Mouse (Mus musculus): ENCODE measurements at regions not wholly inside any gene's neighbourhood (a gene's known extent, or its start where the extent isn't known, plus 50 kb on each side); places are given as distances from the start of the nearest gene placed in this dataset.
"Not testable (repeated sequence)": the region's sequence is repeated elsewhere in the genome, so short reads cannot be mapped to it uniquely, and the experiment has no call there.

DNA sequence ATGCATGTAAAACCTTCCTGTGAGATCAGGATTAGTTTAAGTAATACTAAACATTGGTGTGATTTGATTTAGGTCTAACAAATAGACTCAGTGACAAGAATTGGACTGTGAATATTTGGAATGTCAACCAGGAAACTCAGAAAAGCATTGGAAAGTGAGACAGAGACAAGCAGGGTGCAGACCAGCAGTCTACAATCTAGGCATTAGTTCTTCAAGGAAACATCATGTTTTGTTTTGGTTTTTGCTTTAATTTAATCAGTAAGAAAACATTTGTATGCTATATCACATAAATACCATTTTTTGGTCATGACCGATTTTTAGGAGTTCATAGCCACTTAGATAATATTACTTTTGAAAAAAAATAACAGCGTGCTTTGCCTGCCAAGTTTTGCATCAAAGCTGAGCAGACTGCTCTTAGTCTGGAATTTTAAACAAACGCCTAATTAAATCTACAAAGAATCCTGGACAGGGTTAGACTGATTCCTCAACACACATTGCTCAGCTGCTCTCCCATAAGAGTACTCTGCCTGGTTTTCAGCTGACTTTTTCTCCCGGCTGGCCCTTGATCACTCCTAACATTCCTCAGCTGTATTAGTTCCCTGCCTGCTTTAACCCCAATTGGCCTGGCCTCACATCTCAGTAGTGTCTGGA, 396.5 kb upstream of the Kcnh7 start:
- no peak for DNase-seq (ENCODE audit: low spot score)
- intact Hi-C loops (cut with DNase I), result no loop called here

DNA sequence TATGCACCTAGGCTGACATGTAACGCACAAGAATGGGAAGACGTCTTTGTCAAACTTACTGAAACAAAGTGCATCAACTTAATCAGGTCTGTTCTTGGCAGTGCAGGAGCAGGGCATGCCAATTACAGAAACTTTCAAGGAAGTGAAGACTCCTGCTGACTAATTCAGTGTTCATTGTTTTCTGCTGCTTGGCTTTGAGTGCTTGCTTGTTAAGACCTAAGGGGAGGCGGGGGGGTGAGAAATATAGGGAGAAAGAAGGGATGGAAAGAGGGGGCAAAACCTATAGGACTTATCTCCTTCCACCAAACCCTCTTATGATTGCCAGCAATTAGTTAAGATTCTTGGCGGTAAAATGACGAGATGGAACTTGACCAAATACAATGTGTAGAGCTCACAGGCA, 391.1 kb upstream of the Kcnh7 start:
- no peak for DNase-seq (ENCODE audit: low spot score)
- intact Hi-C loops (cut with DNase I), result no loop called here

DNA sequence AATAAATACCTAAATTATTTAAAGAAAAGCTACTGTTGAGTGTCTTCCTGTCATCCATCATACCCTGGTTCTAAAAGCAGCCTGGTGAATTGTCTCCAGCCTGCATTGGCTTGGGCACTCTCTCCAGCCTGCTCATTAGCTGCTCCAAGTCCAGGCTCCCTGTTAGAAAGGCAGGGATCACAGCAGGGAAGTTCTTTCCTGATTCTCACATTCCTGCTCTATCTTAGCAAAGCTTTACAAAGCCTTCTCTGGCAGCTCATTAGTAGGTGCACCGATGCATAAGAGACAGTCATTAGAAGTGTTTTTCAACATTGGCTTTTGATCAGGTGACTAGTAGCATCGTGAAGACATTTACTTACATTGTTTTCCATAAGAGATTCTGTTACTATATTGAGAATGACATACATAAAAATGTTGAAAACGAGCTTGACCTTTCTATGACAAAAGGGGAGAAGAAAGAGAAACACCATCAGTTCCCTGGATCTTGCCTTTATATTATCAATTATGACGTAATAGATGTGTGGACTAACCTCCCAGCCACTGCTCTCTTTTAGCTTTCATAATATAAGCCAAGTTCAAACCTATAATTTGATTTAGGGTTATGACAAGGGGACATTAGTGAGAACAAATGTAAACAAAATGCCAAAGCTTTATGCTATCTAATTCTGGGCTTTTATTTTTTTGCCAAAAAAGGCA, 390.1 kb upstream of the Kcnh7 start:
- DNase-seq (ENCODE audit: low spot score), result no peak
- intact Hi-C loops (cut with DNase I), result no loop called here

DNA sequence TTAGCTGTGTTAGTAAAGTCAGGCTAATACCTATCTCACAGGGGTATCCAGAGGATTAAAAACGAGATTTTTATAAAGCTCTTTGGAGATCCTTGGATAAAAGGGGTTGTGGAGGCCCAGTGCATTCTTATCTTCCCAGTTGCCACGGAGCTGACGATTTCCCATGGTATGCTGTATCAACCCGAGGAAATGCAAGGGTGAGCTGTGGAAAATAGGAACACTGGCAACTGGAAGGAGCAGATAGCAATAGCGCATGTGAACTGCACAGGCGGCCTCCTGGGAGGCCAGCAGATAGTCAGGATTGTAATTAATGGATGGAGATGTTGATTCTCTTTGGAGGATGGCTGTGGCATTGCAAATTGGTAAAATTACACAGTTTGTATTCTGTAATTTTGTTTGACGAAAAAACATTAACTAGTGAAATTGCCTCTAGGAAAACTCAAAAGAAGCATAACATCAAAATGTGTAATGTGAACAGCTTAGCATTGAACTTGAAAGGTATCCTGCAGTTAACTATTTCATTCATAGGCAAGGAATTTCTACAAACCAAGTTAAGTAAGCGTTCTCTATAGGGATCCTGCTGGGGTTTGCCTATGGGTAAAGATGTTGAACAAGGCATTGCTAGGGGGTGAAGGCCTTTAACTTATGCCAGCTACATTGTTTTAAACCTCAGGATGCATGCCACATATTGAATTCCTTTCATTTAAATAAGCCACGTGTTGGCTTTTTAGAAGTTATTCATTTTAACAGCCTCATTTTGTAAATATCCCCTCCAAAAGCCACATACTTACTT, 389.1 kb upstream of the Kcnh7 start:
- no peak for DNase-seq (ENCODE audit: low spot score)
- intact Hi-C loops (cut with DNase I), result no loop called here

DNA sequence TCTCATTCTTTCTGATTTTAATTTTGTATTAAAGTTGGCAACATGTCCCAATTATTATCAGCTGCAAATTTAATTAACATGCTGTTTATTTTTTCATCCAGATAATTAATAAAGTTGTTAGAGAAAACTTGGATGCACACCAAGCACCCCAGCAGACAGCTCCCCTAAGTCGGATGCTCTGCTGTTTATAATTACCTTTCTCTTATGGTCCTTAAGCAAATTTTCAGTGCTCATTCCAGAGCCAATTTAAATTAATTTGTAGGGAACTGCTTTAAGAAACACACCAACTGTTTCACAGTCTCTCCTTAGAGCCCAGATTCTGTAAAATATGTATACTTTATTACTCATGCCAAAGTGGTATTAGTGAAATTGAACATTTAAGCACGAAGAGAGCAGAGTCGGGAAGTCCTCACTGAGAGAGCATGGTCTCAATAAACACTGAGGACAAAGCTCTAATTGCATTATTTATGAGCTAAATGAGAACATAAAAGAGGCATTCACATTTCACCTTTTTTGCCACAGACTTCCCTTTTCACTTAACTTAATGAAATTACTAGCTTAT, 372.9 kb upstream of the Kcnh7 start:
- intact Hi-C loops (cut with DNase I), result no loop called here
- DNase-seq (ENCODE audit: low spot score), result no peak

DNA sequence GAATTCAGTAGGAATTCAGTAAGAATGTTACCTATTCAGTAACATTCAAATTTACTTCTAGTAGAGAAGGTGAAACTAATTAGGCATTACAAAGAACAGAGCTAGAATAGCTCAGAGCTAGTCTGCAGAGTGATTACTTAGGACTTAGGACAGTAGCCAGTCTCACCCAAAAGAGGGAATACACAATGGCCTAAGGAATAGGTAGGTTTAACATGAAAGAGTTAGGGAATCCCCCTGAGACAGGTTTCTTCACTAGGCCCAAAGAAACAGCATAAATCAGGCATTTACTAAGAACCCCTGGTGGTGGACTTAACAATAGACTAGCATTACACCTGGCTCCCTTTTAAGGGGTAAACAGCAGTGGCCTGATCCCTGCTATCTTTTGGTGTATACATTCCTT, 357.7 kb upstream of the Kcnh7 start:
- intact Hi-C loops (cut with DNase I); DNase-seq (ENCODE audit: low spot score): not testable (repeated sequence)

DNA sequence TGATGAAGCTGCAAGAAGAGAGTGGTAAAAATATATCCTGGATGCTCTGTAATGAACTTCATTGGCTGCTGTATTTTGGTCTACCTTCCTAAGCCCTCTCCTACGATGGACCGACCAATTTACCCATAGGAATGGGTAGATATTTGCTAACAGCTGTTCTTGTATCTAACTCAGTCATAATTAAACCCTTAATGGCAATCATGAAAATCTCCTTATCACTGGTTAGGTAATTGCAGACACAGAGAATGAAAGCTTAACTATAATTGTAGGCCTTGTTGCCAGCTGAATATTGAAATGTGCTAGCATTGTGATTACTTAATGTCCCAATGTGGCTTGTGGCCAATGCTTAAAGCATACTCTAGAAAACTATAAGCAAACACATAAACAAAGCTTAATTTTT, 334.4 kb upstream of the Kcnh7 start:
- intact Hi-C loops (cut with DNase I), result loop anchor here (5.0 kb wide), 1 partner anchor 939 kb away; no protein-coding TSS in a partner anchor
- DNase-seq (ENCODE audit: low spot score), result no peak

DNA sequence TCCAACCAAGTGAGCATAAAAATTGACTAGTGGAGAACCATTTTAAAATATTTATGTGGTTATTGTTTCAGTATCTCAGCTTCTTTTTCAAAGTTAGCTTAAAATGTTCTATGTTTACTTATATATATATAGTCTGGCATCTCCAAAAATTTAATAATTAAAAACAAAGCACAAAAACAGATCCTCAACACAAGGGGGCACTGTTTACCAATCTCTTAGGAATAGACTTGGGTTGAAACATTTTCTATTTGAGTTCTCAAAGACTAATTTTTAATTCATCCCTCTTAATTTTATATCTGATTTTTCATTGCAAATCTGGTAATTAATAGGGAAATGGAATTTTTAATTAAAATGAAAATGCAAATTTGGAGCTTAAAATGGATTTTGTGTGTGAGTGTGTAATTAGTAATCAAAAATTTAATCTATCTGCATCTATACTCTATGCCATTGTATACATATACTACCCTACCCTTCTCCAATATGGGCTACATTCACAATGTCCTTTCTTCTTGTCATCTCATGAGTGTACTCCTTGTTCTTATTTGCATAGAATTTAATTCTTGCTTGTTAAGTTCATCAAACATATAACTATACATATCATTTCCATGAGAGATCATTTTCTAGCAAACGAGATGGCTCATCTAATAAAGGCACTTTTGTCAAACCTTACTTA, 329.6 kb upstream of the Kcnh7 start:
- intact Hi-C loops (cut with DNase I), result loop anchor here (2.0 kb wide), 1 partner anchor 1341 kb away; no protein-coding TSS in a partner anchor
- DNase-seq (ENCODE audit: low spot score), result no peak

DNA sequence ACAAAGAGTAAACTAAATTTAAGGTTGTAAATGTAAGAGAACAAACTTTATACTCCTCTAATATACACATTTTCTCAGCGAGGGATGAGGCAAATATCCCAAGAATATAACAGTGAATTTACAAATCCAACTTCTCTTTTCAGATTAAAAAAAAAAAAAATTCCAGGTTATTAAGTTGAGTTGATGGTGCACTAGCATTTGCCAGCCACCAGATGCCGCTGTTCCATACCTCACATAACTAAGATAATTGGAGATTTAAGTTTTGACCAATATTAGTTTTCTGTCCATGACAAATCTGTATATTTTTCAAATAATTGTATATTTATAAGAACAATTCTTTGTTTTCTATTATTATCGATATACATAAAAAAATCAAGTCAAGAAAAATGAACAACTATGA, 319.9 kb upstream of the Kcnh7 start:
- DNase-seq (ENCODE audit: low spot score), result no peak
- intact Hi-C loops (cut with DNase I), result no loop called here

DNA sequence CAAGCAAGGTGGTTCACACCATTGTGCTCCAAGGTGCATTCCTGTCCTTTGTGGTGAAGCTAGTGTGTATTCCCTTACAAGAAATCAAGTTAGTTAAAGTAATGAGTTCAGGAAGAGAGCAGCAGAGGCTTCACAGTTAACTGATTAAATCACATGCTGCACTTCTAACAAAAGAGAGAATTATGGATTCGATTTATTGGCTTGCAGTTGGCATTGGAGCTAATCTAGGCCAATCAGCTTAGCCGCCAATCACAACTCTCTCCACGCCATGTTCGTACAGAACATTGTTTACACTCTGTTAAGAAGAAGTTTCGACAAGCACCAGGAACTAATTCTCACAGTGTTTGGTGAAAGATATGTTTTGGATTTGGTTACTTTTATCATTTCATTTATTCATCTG, 292.3 kb upstream of the Kcnh7 start:
- intact Hi-C loops (cut with DNase I), result loop anchor here (10.0 kb wide), 1 partner anchor 1378 kb away; no protein-coding TSS in a partner anchor
- DNase-seq (ENCODE audit: low spot score), result no peak

DNA sequence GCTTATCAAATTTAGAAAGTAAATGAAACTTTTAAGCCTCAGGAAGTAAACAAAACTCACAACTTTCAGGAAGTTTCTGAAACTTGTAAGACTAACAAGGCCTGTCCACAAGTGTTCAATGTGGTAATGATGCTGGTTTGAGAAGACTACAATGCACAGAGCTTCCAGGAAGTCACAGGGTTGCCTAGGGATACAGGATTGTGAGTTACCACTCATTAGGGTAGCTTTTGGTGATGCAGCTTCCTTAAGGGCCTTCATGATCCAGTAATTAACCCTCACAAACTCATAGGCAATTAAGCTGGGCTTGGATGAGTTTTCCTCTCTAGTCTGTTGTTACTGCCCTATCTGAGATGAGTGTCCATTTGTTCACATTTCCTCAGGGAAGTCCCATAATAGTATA, 291.2 kb upstream of the Kcnh7 start:
- no peak for DNase-seq (ENCODE audit: low spot score)
- intact Hi-C loops (cut with DNase I), result loop anchor here (10.0 kb wide), 1 partner anchor 1380 kb away; no protein-coding TSS in a partner anchor

DNA sequence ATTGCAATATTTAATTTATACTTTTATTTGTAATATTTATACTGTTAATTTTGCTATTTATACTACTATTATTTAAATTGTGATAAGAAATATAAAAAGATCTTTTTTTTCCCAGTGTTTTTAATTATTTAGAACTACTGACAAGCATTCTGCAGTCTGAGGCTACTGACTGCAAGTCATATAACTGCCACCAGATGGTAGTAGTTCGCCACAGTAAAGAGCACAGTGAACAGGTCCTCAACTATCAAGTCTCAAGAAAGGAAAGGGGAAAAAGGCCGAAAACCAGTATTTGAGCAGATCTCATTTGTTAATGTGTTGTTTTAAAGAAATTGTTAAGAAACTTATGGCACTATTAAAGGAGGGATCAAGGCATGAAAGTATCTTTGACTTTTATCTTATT, 289.6 kb upstream of the Kcnh7 start:
- DNase-seq (ENCODE audit: low spot score), result no peak
- intact Hi-C loops (cut with DNase I), result loop anchor here (10.0 kb wide), 1 partner anchor 1381 kb away; no protein-coding TSS in a partner anchor

DNA sequence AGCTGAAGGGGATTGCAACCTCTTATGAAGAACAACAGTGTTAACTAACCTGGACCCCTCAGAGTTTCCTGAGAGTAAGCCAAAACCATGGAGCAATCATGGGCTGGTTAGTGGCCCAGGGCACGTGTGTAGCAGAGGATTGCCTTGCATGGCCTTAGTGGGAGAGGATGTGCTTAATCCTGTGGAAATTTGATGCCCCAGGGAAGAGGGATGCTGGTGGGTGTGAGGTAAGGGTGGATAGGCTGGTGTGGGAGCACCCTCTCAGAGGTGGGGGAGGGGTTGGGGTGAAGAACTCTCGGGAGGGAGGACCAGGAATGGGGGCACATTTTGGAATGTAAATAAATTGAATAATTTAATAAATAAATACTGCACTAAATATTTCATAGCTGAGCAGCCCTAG, 288.2 kb upstream of the Kcnh7 start:
- intact Hi-C loops (cut with DNase I), result loop anchor here (10.0 kb wide), 1 partner anchor 1383 kb away; no protein-coding TSS in a partner anchor
- no peak for DNase-seq (ENCODE audit: low spot score)

DNA sequence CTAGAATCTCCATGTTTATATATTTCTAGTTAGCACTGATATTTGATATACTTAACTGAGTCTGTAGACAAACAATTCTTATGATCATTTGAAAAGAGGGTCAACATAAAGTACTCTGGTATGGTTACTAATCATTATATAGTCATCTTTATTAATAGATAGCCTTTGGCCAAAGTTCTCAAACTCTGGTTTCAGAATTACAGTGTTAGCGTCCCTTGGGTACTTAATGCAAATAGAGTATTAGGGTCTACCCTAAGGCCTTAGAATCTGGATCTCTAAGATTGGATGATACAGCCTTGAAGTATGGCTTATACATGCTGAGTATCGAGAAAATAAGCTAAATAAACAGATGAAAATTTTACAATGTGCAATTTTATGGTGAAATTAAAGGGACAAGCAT, 275.0 kb upstream of the Kcnh7 start:
- DNase-seq (ENCODE audit: low spot score), result no peak
- intact Hi-C loops (cut with DNase I), result no loop called here

DNA sequence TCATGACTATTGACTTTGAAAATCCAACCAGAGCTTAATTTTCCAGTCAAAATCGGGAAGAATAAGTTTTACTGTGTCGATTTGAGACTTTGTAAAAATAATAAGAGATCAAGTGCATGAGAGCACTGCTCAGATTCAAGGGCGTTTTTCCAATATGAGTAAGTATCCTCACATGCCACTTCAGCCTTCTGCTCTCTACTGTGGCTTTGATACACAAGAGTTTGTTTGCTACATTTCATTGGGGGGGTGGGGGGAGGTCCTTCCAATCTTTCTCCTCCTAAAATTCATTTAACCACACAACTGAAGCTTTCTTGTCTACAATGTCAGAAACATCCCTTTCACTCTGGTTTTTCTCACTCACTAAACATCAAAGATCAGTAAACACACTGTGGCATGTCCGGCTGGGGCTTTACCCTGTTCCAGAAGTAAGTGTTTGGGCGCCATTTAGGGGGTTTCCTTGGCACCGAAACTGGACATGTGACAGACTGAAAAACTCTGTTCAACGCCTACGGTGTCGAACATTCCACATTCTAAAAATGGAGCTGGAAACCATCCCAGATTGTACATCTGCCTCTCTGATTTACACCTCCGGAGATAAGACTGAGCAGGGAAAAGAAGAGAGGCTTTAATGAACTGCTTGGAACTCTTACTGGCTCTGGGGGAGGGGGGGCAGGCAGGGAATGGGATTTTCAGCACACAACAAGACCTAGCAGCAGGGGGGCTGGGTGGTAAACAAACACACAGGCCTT, 270.4 kb upstream of the Kcnh7 start:
- intact Hi-C loops (cut with DNase I), result loop anchor here (5.0 kb wide), 1 partner anchor 807 kb away; the partner anchor contains the start of gene Ifih1
- DNase-seq (ENCODE audit: low spot score), result no peak

DNA sequence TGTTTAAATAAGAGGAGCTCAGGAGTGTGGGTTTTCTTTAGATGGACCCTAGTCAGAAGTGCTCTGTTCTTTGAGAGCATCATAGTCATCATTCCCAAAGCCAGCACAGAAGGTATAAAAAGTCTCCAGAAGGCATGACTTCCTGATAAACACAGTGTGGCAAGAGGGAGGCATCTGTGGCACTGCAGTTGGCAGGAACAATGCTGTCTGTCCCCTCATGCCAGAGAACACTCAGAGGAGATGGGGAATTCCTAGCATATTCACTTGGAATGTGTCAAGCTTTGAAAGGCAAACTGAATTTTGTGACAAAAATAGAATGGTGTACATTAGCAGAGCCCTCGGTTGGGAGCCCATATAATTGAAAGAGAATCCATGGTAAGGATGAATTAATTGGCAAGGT, 268.8 kb upstream of the Kcnh7 start:
- intact Hi-C loops (cut with DNase I), result loop anchor here (5.0 kb wide), 1 partner anchor 806 kb away; the partner anchor contains the start of gene Ifih1
- DNase-seq (ENCODE audit: low spot score), result no peak

DNA sequence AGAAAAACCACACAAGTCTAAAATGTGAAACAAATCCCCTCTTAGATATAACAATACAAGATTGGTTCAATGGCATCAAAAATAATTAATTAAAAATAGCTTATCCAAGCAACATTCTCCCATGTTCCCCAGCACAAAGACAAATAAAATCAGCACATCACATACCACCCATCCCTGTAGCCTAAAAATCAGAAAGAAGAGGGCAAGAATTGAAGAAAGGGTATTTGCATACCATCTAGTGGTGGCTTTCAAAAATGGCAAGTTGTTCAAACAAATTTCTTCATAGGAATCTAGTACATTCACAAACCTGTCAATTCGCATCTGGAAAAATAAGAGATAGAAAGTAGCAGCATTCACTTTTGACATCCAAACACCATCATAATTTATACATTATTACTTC, 268.1 kb upstream of the Kcnh7 start:
- no peak for DNase-seq (ENCODE audit: low spot score)
- intact Hi-C loops (cut with DNase I), result loop anchor here (5.0 kb wide), 1 partner anchor 805 kb away; the partner anchor contains the start of gene Ifih1

DNA sequence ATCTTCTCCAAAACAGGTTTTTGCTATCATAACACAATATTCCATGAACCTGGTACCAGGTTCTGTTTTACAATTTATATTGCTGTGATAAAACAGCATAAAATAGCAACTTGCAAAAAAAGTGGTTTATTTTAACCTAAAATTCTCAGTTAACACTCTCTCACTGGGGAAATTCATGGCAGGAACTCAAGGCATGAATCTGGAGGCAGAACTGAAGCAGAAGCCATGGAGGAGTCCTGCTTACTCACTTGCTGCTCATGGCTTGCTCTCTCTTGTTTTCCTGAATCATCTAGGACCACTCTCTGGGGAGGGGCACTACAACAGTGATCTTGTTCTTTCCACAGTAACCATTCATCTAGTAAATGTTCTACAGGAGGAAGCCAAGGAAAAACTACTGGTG, 250.2 kb upstream of the Kcnh7 start:
- no peak for DNase-seq (ENCODE audit: low spot score)
- intact Hi-C loops (cut with DNase I), result no loop called here

DNA sequence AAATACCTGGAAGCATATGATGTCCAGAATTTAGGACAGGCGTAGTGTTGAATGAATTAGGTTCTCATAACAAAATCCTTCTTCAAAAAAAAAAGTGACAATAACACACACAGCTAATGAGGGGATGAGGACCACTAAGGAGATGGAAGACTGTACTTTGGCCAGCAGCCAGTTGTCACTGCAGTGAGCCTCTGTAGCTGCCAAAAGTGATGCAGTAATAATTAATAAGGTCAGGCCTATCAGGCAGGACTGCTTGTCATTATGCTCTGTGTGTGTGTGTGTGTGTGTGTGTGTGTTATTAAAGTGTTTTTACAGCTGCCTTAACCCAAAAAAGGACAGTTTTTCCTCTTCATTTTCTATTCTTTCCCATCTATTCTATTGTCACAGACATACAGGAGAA, 221.3 kb upstream of the Kcnh7 start:
- intact Hi-C loops (cut with DNase I), result no loop called here
- no peak for DNase-seq (ENCODE audit: low spot score)

All from heart, postnatal 25 days (tissue).